Mouse (Mus musculus): ENCODE results near the gene Cdh3.

DNA sequence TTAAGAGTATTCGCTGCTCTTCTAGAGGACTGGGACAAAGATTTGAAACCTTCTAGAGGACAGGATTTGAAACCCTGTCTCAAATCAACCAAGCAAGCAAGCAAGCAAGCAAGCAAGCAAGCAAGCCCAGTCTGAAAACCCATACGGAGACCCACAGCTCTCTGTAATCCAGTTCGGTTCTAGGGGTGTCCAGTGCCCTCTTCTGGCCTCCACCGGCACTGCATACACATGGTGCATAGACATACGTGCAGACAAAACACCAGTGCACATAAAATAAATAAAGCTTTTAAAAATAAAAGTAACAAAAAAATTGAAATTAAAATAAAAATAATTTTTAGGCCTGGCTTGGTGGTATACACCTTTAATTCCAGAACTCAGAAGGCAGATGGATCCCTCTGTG lies 43.3 kb downstream of the Cdh3 start:
- TF ChIP-seq CTCF (conservative IDR thresholded peaks at IDR 0.05; ENCODE audit: low read length) = peak; percentile 86
- TF ChIP-seq NANOG (IDR thresholded peaks at IDR 0.05; ENCODE audit: borderline replicate concordance, low read length) = no peak
- no peak for TF ChIP-seq POU5F1 (IDR thresholded peaks at IDR 0.05; ENCODE audit: borderline replicate concordance, low read length)
